Mouse (Mus musculus) liver, adult 2 months (tissue): Measurements from ENCODE around the gene BC049352.

ENCODE experiments used
- CTCF ChIP-seq: fragments of 200-500 bp; IDR thresholded peaks from 2 replicates; pipeline ENCODE4 v1.5.1; 2011; ENCODE audit warnings: low read depth, low read length, control low read depth
- POLR2A ChIP-seq: fragments of 200-500 bp; IDR thresholded peaks from 2 replicates; pipeline ENCODE4 v1.6.1; 2011; ENCODE audit warnings: low read length, control low read depth; ENCODE audit not compliant: insufficient read depth; ENCODE audit errors: extremely low read depth

GRCm38 (mm10) chr9:45251281-45251680 is 69.5 kb downstream of the BC049352 start:
- TF ChIP-seq CTCF = no peak
- no peak for TF ChIP-seq POLR2A
